Mouse (Mus musculus) stomach, postnatal 0 days (tissue): ENCODE measurements around the gene Igsf8.

ENCODE experiments used
- CTCF ChIP-seq: IDR thresholded peaks from 2 replicates; pipeline ENCODE4 v1.5.1; 2016; ENCODE audit warnings: antibody characterized with exemption, low read depth, mild to moderate bottlenecking, moderate library complexity
- EP300 ChIP-seq: optimal IDR thresholded peaks from 2 replicates; pipeline ENCODE3; 2016; ENCODE audit warnings: antibody characterized with exemption

DNA sequence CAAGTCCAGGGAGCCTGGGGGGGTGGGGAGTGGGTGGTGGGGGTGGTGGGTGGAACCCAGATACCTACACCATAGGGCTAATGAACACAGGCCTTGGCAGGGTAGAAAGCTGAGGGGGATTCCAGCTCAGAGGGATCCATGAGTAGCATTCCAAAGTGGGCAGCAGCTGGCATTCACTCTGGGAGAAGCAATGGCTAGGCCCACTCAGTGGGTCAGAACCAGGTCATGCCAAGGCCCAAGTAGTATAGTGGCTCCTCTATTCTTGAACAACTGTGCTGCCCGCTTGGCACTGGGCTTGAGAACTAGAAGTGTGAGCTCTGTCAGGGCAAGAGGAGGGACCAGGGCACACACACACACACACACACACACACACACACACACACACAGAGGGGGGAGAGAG, 47.0 kb downstream of the Igsf8 start:
- no peak for TF ChIP-seq CTCF
- TF ChIP-seq EP300 = no peak
